Mouse (Mus musculus) CH12.LX (cell line): ENCODE data around the gene Dpf3.

Experiments used
- CTCF ChIP-seq, 2 experiments: IDR thresholded peaks in 1 of 2; conservative IDR thresholded peaks in 1 of 2; 2 replicates each; pipeline ENCODE4 v1.5.1; 2011 to 2012; ENCODE audit warnings: low read depth in 2 of 2, low read length in 2 of 2, improper control_type of control experiment in 1 of 2, inconsistent platforms in 1 of 2, mild to moderate bottlenecking in 1 of 2, moderate library complexity in 1 of 2
- EP300 ChIP-seq: IDR thresholded peaks from 2 replicates; pipeline ENCODE4 v1.6.1; 2011; ENCODE audit warnings: low read length, improper control_type of control experiment
- POLR2A ChIP-seq: IDR thresholded peaks from 2 replicates; pipeline ENCODE4 v1.6.1; 2011; ENCODE audit warnings: low read depth, mild to moderate bottlenecking, improper control_type of control experiment, low read length

GRCm38 (mm10) chr12:83330056-83330455 is 157.5 kb downstream of the Dpf3 start:
- TF ChIP-seq POLR2A, result no peak
- TF ChIP-seq EP300, result no peak
- TF ChIP-seq CTCF (conservative IDR thresholded peaks at IDR 0.05 in 1 of 2, IDR thresholded peaks at IDR 0.05 in 1 of 2; ENCODE audit: low read depth in 2 of 2, low read length in 2 of 2), result no peak
